Mouse (Mus musculus) embryonic fibroblast, embryonic 13.5 days (primary cell): ENCODE measurements around the gene Cpne2.

ENCODE experiments used
- CTCF ChIP-seq: IDR thresholded peaks from 2 replicates; pipeline ENCODE4 v1.5.1; 2011; ENCODE audit warnings: mild to moderate bottlenecking, control low read depth, low read length, moderate library complexity, borderline replicate concordance; ENCODE audit not compliant: insufficient read depth
- POLR2A ChIP-seq: IDR thresholded peaks from 2 replicates; pipeline ENCODE4 v1.6.1; 2011; ENCODE audit warnings: low read depth, mild to moderate bottlenecking, control low read depth, low read length, moderate library complexity

- TF ChIP-seq CTCF: no peak
- TF ChIP-seq POLR2A: no peak
Observed at GRCm38 (mm10) chr8:94575148-94575547, 42.4 kb downstream of the Cpne2 start.
